8 mouse cellular contexts compared by ENCODE assay signal in genomic region chrX:153497688-153498516, GRCm38 (mm10). TPM values are rescaled to one million over a fixed set of nuclear protein-coding genes. Genes with fewer than 3 reads are reported as not detected.
DNase-seq lines count a peak whose midpoint lies in the region; ATAC-seq and TF ChIP-seq lines count a peak whose summit lies in the region.

TSS of gene Ubqln2 (plus strand) at chrX:153498227.

- DNase-seq in 3T3-L1 (ENCODE audit: low read depth, low spot score), result peak; percentile 85
- DNase-seq in adrenal gland, postnatal 4 days (ENCODE audit: low spot score in 2 of 2), result peak; percentile 34 to 54
- peak; percentile 90 for DNase-seq in embryonic facial prominence, embryonic 14.5 days (ENCODE audit: low spot score)
- DNase-seq in heart, adult 2 months, result peak; percentile 86 to 87
- peak; percentile 62 to 69 for DNase-seq in kidney, adult 8-10 months
- DNase-seq in midbrain, embryonic 14.5 days, result peak; percentile 91
- peak; percentile 54 for DNase-seq in spleen, adult 12 weeks (ENCODE audit: low spot score)

- peak; percentile 94 for ATAC-seq in embryonic facial prominence, embryonic 14.5 days (ENCODE audit: low read depth)
- ATAC-seq in limb, embryonic 12.5 days (ENCODE audit: insufficient number of reproducible peaks, insufficient read depth, low FRiP score, low TSS enrichment, low read depth), result peak; percentile 93
- peak; percentile 94 for ATAC-seq in midbrain, embryonic 14.5 days (ENCODE audit: low FRiP score, low TSS enrichment)

- intact Hi-C loops in heart, adult 2 months (cut with DNase I), result loop anchor here (10.0 kb wide), 1 partner anchor 793 kb away; no protein-coding TSS in a partner anchor

- no peaks in the 10 kb centered on the region; the same call in 1 of the 2 replicates for H3K36me3 ChIP-seq in embryonic facial prominence, embryonic 14.5 days (ENCODE audit: control insufficient read depth, insufficient read depth, low read length)
- H3K36me3 ChIP-seq in heart, adult 2 months (ENCODE audit: control insufficient read depth, insufficient read depth, low read length), result no peaks in the 10 kb centered on the region
- no peaks in the 10 kb centered on the region for H3K36me3 ChIP-seq in limb, embryonic 12.5 days
- H3K36me3 ChIP-seq in midbrain, embryonic 14.5 days (ENCODE audit: control insufficient read depth, insufficient read depth, low read length), result no peaks in the 10 kb centered on the region

- 0 out of 2 replicates have a peak, but pooled peaks have one; percentile 8 for TF ChIP-seq EP300 in heart, adult 2 months (IDR thresholded peaks at IDR 0.05; ENCODE audit: insufficient read depth, low read depth, low read length)

- H3K4me3 ChIP-seq in embryonic facial prominence, embryonic 14.5 days (ENCODE audit: low read depth, low read length), result peak within 1 kb of the TSS; percentile 58
- peak within 1 kb of the TSS; percentile 67 for H3K4me3 ChIP-seq in heart, adult 2 months
- H3K4me3 ChIP-seq in limb, embryonic 12.5 days (replicated peaks), result peak within 1 kb of the TSS; percentile 59
- peak within 1 kb of the TSS; percentile 59 for H3K4me3 ChIP-seq in midbrain, embryonic 14.5 days (replicated peaks; ENCODE audit: low read depth, low read length)

- no peaks in the 10 kb centered on the region for H3K27me3 ChIP-seq in embryonic facial prominence, embryonic 14.5 days (replicated peaks; ENCODE audit: control insufficient read depth, insufficient read depth, low read length)
- no peaks in the 10 kb centered on the region for H3K27me3 ChIP-seq in heart, adult 2 months (ENCODE audit: control insufficient read depth, insufficient read depth, low read length)
- H3K27me3 ChIP-seq in limb, embryonic 12.5 days, result no peaks in the 10 kb centered on the region; the same call in 1 of the 2 replicates
- H3K27me3 ChIP-seq in midbrain, embryonic 14.5 days (ENCODE audit: control insufficient read depth, insufficient read depth, low read length), result no peaks in the 10 kb centered on the region

- TF ChIP-seq POLR2A in heart, adult 2 months (IDR thresholded peaks at IDR 0.05; ENCODE audit: insufficient read depth, low read depth, low read length), result peak; percentile 78

- peaks cover 4% of the 10 kb centered on the region for H3K79me2 ChIP-seq in heart, adult 2 months (replicated peaks; ENCODE audit: control insufficient read depth, insufficient read depth, low read length)

- no peaks in the 10 kb centered on the region for H3K4me1 ChIP-seq in embryonic facial prominence, embryonic 14.5 days (ENCODE audit: control insufficient read depth, insufficient read depth, low read length)
- peaks cover 4% of the 10 kb centered on the region for H3K4me1 ChIP-seq in heart, adult 2 months (ENCODE audit: control insufficient read depth, insufficient read depth, low read length)
- H3K4me1 ChIP-seq in limb, embryonic 12.5 days (replicated peaks), result 0 out of 2 replicates have a peak, but pooled peaks cover 4% of the 10 kb centered on the region
- peaks cover 2% of the 10 kb centered on the region; the same call in 1 of the 2 replicates for H3K4me1 ChIP-seq in midbrain, embryonic 14.5 days (ENCODE audit: control insufficient read depth, insufficient read depth, low read length)

- no peaks in the 10 kb centered on the region; the same call in 1 of the 2 replicates for H3K9me3 ChIP-seq in embryonic facial prominence, embryonic 14.5 days (ENCODE audit: control insufficient read depth, low read length)
- no peaks in the 10 kb centered on the region for H3K9me3 ChIP-seq in limb, embryonic 12.5 days
- H3K9me3 ChIP-seq in midbrain, embryonic 14.5 days (ENCODE audit: control insufficient read depth, low read length), result no peaks in the 10 kb centered on the region

- H3K27ac ChIP-seq in embryonic facial prominence, embryonic 14.5 days (replicated peaks; ENCODE audit: low read depth, low read length), result peak within 1 kb of the TSS; percentile 94
- H3K27ac ChIP-seq in heart, adult 2 months, result peak within 1 kb of the TSS; percentile 85
- H3K27ac ChIP-seq in limb, embryonic 12.5 days, result peak within 1 kb of the TSS; percentile 95
- peak within 1 kb of the TSS; percentile 95 for H3K27ac ChIP-seq in midbrain, embryonic 14.5 days (replicated peaks; ENCODE audit: low read depth, low read length)

- peak within 1 kb of the TSS; percentile 79 for H3K9ac ChIP-seq in embryonic facial prominence, embryonic 14.5 days (ENCODE audit: low read depth, low read length)
- H3K9ac ChIP-seq in heart, adult 2 months (ENCODE audit: low read depth, low read length), result peak within 1 kb of the TSS; percentile 91
- H3K9ac ChIP-seq in limb, embryonic 12.5 days (replicated peaks), result peak within 1 kb of the TSS; percentile 83
- peak within 1 kb of the TSS; percentile 86 for H3K9ac ChIP-seq in midbrain, embryonic 14.5 days (replicated peaks; ENCODE audit: low read length)

- H3K4me2 ChIP-seq in embryonic facial prominence, embryonic 14.5 days (ENCODE audit: low read depth, low read length), result peak within 1 kb of the TSS; percentile 77
- H3K4me2 ChIP-seq in limb, embryonic 12.5 days, result peak within 1 kb of the TSS; percentile 76
- peak within 1 kb of the TSS; percentile 64 for H3K4me2 ChIP-seq in midbrain, embryonic 14.5 days (ENCODE audit: low read length)

- WGBS in embryonic facial prominence, embryonic 14.5 days, result 14% methylated on average over 42 of the region's 76 CpGs
- WGBS in heart, adult 2 months, result 26% methylated on average over 70 of the region's 76 CpGs
- WGBS in limb, embryonic 12.5 days, result 11% methylated on average over 51 of the region's 76 CpGs
- 22% methylated on average over 67 of the region's 76 CpGs for WGBS in midbrain, embryonic 14.5 days

- TF ChIP-seq CTCF in heart, adult 2 months (IDR thresholded peaks at IDR 0.05), result no peak

RNA-seq across cellular contexts. Expression of gene Ubqln2, which starts in this region (rescaled TPM):
- 10 to 100 TPM; 64.4 to 70.0 TPM for total RNA-seq in adrenal gland, postnatal 4 days (2021)
- polyA plus RNA-seq in embryonic facial prominence, embryonic 14.5 days (2014; fragmentation: Nextera tagmentation; extraction: Ambion mirVana), result 26.5 and 28.0 TPM in 2 replicates
- 10 to 100 TPM; 26.9 to 28.1 TPM for total RNA-seq in heart, adult 2 months (2021)
- polyA plus RNA-seq in heart, adult 2 months (2012; rRNA removed), result 16.3 and 18.8 TPM in 2 replicates
- polyA plus RNA-seq in limb, embryonic 12.5 days (2016; fragmentation: Nextera tagmentation; extraction: Ambion mirVana), result 27.3 and 32.8 TPM in 2 replicates
- 68.8 and 79.3 TPM in 2 replicates for polyA plus RNA-seq in midbrain, embryonic 14.5 days (2014; fragmentation: Nextera tagmentation; extraction: Ambion mirVana)

Comparison
In these comparisons a context has a peak if more than half of its experiments do, and no peak if none do; other contexts are left out.
1. Peak in every context shown above with its lines: DNase-seq, ATAC-seq, H3K4me3 ChIP-seq and H3K27ac ChIP-seq.